Mouse (Mus musculus) E14TG2a.4 (cell line): ENCODE measurements around the gene Orm3.

ENCODE experiments used
- CTCF ChIP-seq: conservative IDR thresholded peaks from 2 replicates; pipeline ENCODE4 v1.5.1; 2014; ENCODE audit warnings: low read length
- NANOG ChIP-seq: IDR thresholded peaks from 2 replicates; pipeline ENCODE4 v1.6.1; 2014; ENCODE audit warnings: borderline replicate concordance, low read length, mixed read lengths

GRCm38 (mm10) chr4:63377483-63377882 lies 21.5 kb downstream of the Orm3 start:
- TF ChIP-seq CTCF, result no peak
- no peak for TF ChIP-seq NANOG
